Mouse (Mus musculus) hindbrain, embryonic 16.5 days (tissue): Measurements from ENCODE around the gene Wdr25. TPM values are rescaled to one million over a fixed set of nuclear protein-coding genes. Genes with fewer than 3 reads are reported as not detected.

ENCODE experiments used
- ATAC-seq: fragments of 200-750 bp; cut with Nextera tagmentation; 2 replicates; pipeline ENCODE4 v1.8.0; 2017; ENCODE audit warnings: moderate TSS enrichment, moderate library complexity
- H3K27ac ChIP-seq: fragments of 300-500 bp; sonication (generic); 2 replicates; pipeline ENCODE4 v1.5.1; 2014; ENCODE audit warnings: low read depth, mild to moderate bottlenecking, control low read depth, low read length, moderate library complexity
- H3K27me3 ChIP-seq: fragments of 300-500 bp; sonication (generic); replicated peaks from 2 replicates; pipeline ENCODE4 v1.6.1; 2014; ENCODE audit warnings: low read length; ENCODE audit not compliant: control insufficient read depth, insufficient read depth
- H3K36me3 ChIP-seq: fragments of 300-500 bp; sonication (generic); 2 replicates; pipeline ENCODE4 v1.6.1; 2014; ENCODE audit warnings: mild to moderate bottlenecking, low read length, moderate library complexity, mixed read lengths; ENCODE audit not compliant: control insufficient read depth, insufficient read depth
- H3K4me1 ChIP-seq: fragments of 300-500 bp; sonication (generic); 2 replicates; pipeline ENCODE4 v1.6.1; 2014; ENCODE audit warnings: low read depth, low read length; ENCODE audit not compliant: control insufficient read depth, insufficient read depth
- H3K4me2 ChIP-seq: fragments of 300-500 bp; sonication (generic); 2 replicates; pipeline ENCODE4 v1.6.1; 2014; ENCODE audit warnings: mild to moderate bottlenecking, low read length, control low read depth, moderate library complexity
- H3K4me3 ChIP-seq: fragments of 300-500 bp; sonication (generic); 2 replicates; pipeline ENCODE4 v1.5.1; 2014; ENCODE audit warnings: mild to moderate bottlenecking, low read length, control low read depth, moderate library complexity
- H3K9ac ChIP-seq: fragments of 300-500 bp; sonication (generic); 2 replicates; pipeline ENCODE4 v1.6.1; 2014; ENCODE audit warnings: low read depth, mild to moderate bottlenecking, control low read depth, low read length, moderate library complexity
- H3K9me3 ChIP-seq: fragments of 300-500 bp; sonication (generic); 2 replicates; pipeline ENCODE4 v1.6.1; 2014; ENCODE audit warnings: mild to moderate bottlenecking, low read length, moderate library complexity; ENCODE audit not compliant: control insufficient read depth
- WGBS: fragments of 180-500 bp; shearing (Covaris S2); extraction: QIAGEN DNeasy Blood & Tissue Kit; methylation state at CpG from one replicate; pipeline ENCODE4 v1.1.7; 2014; 5-methylcytosine and 5-hydroxymethylcytosine counted together
- polyA plus RNA-seq: library from polyadenylated mRNA; unstranded; fragments of >200 nt; fragmentation: Nextera tagmentation; extraction: Ambion mirVana; gene quantifications from 2 replicates; pipeline ENCODE4 v1.2.1, GENCODE M21; 2015

Wdr25 gene
- polyA plus RNA-seq, 1 experiment from 2014 or later, result 5.0 TPM

- Histone ChIP-seq H3K36me3 (no peaks in the 10 kb centered on the region), H3K27me3 (no peaks in the 10 kb centered on the region), H3K9ac (no peak overlapping the region), H3K27ac (no peak overlapping the region), H3K4me2 (no peak overlapping the region), H3K4me3 (no peak overlapping the region), H3K4me1 (peaks cover 37% of the 10 kb centered on the region), H3K9me3 (no peaks in the 10 kb centered on the region)
- WGBS, result 19% methylated on average over 14 of the region's 14 CpGs
- ATAC-seq, result no peak
Measured at GRCm38 (mm10) chr12:108905620-108906302, 12.3 kb downstream of the Wdr25 start.

- H3K4me2 ChIP-seq, result no peak overlapping the region
- no peak for ATAC-seq
- WGBS, result 36% methylated on average over 12 of the region's 12 CpGs
- H3K9ac ChIP-seq, result no peak overlapping the region
- no peaks in the 10 kb centered on the region for H3K9me3 ChIP-seq
- H3K27me3 ChIP-seq, result no peaks in the 10 kb centered on the region
- no peak overlapping the region for H3K4me3 ChIP-seq
- peaks cover 37% of the 10 kb centered on the region for H3K4me1 ChIP-seq
- no peaks in the 10 kb centered on the region for H3K36me3 ChIP-seq
- H3K27ac ChIP-seq, result no peak overlapping the region
Measured at GRCm38 (mm10) chr12:108906398-108906797, 13.0 kb downstream of the Wdr25 start.

DNA sequence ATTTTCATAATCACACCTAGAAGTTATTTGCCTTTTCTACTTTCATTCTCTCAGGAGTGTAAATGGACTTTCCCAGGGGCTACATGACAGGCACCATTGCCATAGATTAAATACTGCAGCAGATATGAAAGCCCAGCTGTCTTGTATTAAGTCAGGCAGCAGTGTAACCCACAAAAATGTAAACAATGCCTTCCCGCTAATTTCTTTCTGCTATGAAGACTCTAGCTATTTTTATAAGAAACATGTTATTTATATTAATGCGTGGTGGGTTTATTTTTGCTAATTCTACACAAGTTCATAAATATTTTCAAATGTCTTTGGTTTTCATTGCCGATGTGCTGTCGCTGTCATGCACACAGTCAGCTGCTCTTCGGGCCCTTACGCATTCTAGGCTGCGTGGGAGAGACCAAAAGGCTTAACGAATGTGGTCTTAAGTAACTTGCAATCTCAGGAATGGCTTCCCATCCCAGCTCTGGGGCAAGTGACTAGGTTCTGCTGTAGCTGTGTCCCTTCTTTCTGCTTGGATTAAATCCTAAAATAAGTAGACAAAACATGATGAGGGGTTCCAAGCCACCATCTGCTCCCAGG lies 16.5 kb downstream of the Wdr25 start:
- no peak for ATAC-seq
- Histone ChIP-seq H3K9ac (0 out of 2 replicates have a peak overlapping the region, but pooled peaks have one; percentile 24), H3K4me3 (no peak overlapping the region), H3K9me3 (no peaks in the 10 kb centered on the region), H3K27ac (no peak overlapping the region; the same call in 1 of the 2 replicates), H3K27me3 (no peaks in the 10 kb centered on the region; the same call in 1 of the 2 replicates), H3K4me2 (no peak overlapping the region), H3K36me3 (no peaks in the 10 kb centered on the region), H3K4me1 (peaks cover 46% of the 10 kb centered on the region)
- 80% methylated on average over 8 of the region's 8 CpGs for WGBS

DNA sequence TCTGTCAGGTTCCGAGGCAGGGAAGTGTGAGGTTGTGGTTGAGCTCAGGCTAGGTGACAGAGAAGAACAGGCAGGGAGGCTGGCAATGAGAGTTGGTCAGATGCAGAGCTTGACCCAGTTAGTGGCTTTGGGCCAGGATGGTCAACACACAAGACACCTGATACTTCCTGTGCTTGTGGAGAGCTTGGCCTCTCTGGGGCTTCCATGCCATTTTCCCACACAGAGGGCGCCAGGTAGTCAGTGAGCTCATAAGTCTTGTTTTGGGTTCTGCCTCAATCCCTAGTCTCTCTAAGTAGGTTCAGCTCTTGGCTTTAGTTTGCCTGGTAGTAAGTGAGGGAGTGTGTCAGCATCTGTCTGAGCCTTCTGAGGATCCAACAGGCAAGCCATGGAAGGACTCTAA lies 19.0 kb downstream of the Wdr25 start:
- Histone ChIP-seq H3K27ac (no peak overlapping the region), H3K4me3 (no peak overlapping the region), H3K9me3 (no peaks in the 10 kb centered on the region), H3K4me1 (peaks cover 49% of the 10 kb centered on the region), H3K36me3 (no peaks in the 10 kb centered on the region), H3K27me3 (no peaks in the 10 kb centered on the region; the same call in 1 of the 2 replicates), H3K9ac (no peak overlapping the region), H3K4me2 (no peak overlapping the region)
- no peak for ATAC-seq
- WGBS, result 97% methylated on average over 2 of the region's 2 CpGs

- Histone ChIP-seq H3K4me2 (no peak overlapping the region), H3K27ac (no peak overlapping the region), H3K27me3 (no peaks in the 10 kb centered on the region; the same call in 1 of the 2 replicates), H3K4me1 (peaks cover 55% of the 10 kb centered on the region), H3K9ac (no peak overlapping the region), H3K4me3 (no peak overlapping the region), H3K36me3 (no peaks in the 10 kb centered on the region), H3K9me3 (no peaks in the 10 kb centered on the region)
- ATAC-seq, result no peak
- WGBS, result 47% methylated on average over 3 of the region's 3 CpGs
Measured at GRCm38 (mm10) chr12:108914198-108914597, 20.8 kb downstream of the Wdr25 start.

GRCm38 (mm10) chr12:108914709-108915340 lies 21.4 kb downstream of the Wdr25 start:
- Histone ChIP-seq H3K27ac (no peak overlapping the region), H3K27me3 (no peaks in the 10 kb centered on the region; the same call in 1 of the 2 replicates), H3K4me3 (no peak overlapping the region), H3K9ac (no peak overlapping the region; the same call in 1 of the 2 replicates), H3K4me1 (peaks cover 53% of the 10 kb centered on the region), H3K36me3 (no peaks in the 10 kb centered on the region), H3K9me3 (no peaks in the 10 kb centered on the region), H3K4me2 (no peak overlapping the region)
- WGBS, result 52% methylated on average over 12 of the region's 12 CpGs
- no peak for ATAC-seq

GRCm38 (mm10) chr12:108915893-108916292 lies 22.5 kb downstream of the Wdr25 start:
- H3K27ac ChIP-seq, result no peak overlapping the region
- 10% methylated on average over 6 of the region's 6 CpGs for WGBS
- no peaks in the 10 kb centered on the region for H3K9me3 ChIP-seq
- peaks cover 48% of the 10 kb centered on the region for H3K4me1 ChIP-seq
- H3K36me3 ChIP-seq, result no peaks in the 10 kb centered on the region
- peak; percentile 78 for ATAC-seq
- no peak overlapping the region for H3K4me3 ChIP-seq
- H3K4me2 ChIP-seq, result no peak overlapping the region
- no peaks in the 10 kb centered on the region; the same call in 1 of the 2 replicates for H3K27me3 ChIP-seq
- no peak overlapping the region for H3K9ac ChIP-seq

GRCm38 (mm10) chr12:108916447-108917042 lies 23.1 kb downstream of the Wdr25 start:
- peaks cover 48% of the 10 kb centered on the region for H3K4me1 ChIP-seq
- WGBS, result 34% methylated on average over 7 of the region's 7 CpGs
- no peak overlapping the region for H3K4me3 ChIP-seq
- H3K27me3 ChIP-seq, result no peaks in the 10 kb centered on the region; the same call in 1 of the 2 replicates
- ATAC-seq, result peak; percentile 64
- H3K4me2 ChIP-seq, result no peak overlapping the region
- no peaks in the 10 kb centered on the region for H3K36me3 ChIP-seq
- H3K9ac ChIP-seq, result no peak overlapping the region
- peak overlapping the region; percentile 25; the same call in 1 of the 2 replicates for H3K27ac ChIP-seq
- no peaks in the 10 kb centered on the region for H3K9me3 ChIP-seq

DNA sequence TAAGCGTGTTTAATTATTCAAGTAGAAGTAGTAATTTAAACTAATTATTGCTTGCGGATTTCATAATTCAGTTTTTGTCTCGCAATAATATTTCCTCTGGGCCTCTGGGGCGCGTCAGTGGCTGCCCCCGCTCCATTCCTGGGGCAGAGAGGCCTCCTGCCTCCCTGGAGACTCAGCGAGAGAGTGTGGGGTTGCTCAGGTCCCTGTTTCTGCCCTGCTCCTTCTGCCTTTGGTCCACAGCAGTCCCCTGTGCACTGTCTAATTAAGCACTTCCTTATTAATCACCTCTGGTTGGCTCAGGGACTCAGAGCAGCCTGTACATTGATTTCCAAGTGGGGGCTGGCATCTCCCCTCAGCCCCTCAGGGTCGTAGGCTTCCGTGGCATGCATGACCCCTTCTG lies 24.1 kb downstream of the Wdr25 start:
- Histone ChIP-seq H3K27me3 (no peaks in the 10 kb centered on the region), H3K4me2 (no peak overlapping the region), H3K9ac (no peak overlapping the region), H3K4me3 (no peak overlapping the region), H3K9me3 (no peaks in the 10 kb centered on the region), H3K27ac (no peak overlapping the region), H3K4me1 (peaks cover 48% of the 10 kb centered on the region), H3K36me3 (no peaks in the 10 kb centered on the region)
- no peak for ATAC-seq
- WGBS, result 35% methylated on average over 9 of the region's 9 CpGs
